Mouse (Mus musculus): Measurements from ENCODE around the gene Tekt4. TPM values are rescaled to one million over a fixed set of nuclear protein-coding genes. Genes with fewer than 3 reads are reported as not detected.

Gene Tekt4
- polyA plus RNA-seq, 1 experiment from 2014 or later, result 0.35 TPM

DNA sequence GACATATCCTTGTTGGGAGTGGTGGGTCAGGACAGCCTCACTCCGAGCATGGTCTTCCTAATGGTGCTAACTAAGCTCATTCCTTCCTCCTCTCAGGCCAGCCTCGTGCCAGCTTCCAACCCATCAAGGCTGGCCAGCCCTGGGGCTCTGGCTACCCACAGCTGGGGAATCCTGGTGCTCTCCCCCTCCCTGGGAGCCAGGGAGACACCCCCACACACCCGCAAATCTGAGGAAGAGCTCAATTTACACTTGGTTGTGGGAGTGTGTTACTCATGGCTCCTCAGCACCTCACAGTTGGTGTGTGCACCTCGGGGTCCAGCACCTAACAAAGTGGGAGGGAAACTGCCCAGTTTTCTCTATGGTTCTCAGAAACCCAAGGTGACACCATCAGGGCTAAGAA lies 43.2 kb upstream of the Tekt4 start:
- Histone ChIP-seq H3K4me3 (ENCODE audit: low read depth, low read length) (no peak overlapping the region), H3K4me1 (replicated peaks; ENCODE audit: control insufficient read depth, insufficient read depth, low read length) (peaks cover 39% of the 10 kb centered on the region), H3K4me2 (ENCODE audit: low read length) (no peak overlapping the region), H3K9ac (ENCODE audit: low read length) (no peak overlapping the region), H3K27ac (ENCODE audit: low read depth) (no peak overlapping the region), H3K9me3 (ENCODE audit: control insufficient read depth, low read length) (no peaks in the 10 kb centered on the region), H3K36me3 (ENCODE audit: control insufficient read depth, insufficient read depth, low read length) (no peaks in the 10 kb centered on the region), H3K27me3 (replicated peaks; ENCODE audit: control insufficient read depth, insufficient read depth, low read length) (no peaks in the 10 kb centered on the region)
- DNase-seq (ENCODE audit: low spot score) (no peak), ATAC-seq (replicated peaks; ENCODE audit: low FRiP score, low TSS enrichment, low read depth) (no peak)
- WGBS, result 50% methylated on average over 4 of the region's 4 CpGs

DNA sequence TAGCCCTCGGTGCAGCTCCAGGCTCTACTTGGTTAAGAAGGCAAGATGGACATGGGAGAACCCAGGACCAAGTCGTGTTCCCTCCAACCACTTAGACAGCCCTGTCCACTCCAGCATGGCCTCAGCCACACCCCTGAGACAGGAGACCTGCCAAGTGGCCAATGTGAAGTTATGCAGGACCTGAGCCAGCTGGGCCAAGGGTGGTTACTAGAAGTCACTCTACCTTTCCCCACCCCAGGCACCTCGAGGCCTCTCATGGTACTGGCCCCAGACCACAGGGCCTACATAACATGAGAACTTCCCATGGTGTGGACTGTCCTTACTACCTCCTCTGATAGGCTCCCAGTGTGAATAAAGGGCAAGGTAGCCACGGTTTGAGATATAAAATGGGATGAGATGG lies 40.2 kb upstream of the Tekt4 start:
- H3K4me1 ChIP-seq (replicated peaks; ENCODE audit: control insufficient read depth, insufficient read depth, low read length), result peaks cover 37% of the 10 kb centered on the region
- H3K4me2 ChIP-seq (ENCODE audit: low read length), result no peak overlapping the region
- H3K27me3 ChIP-seq (replicated peaks; ENCODE audit: control insufficient read depth, insufficient read depth, low read length), result no peaks in the 10 kb centered on the region
- ATAC-seq (replicated peaks; ENCODE audit: low FRiP score, low TSS enrichment, low read depth) (no peak), DNase-seq (ENCODE audit: low spot score) (no peak)
- H3K36me3 ChIP-seq (ENCODE audit: control insufficient read depth, insufficient read depth, low read length), result no peaks in the 10 kb centered on the region
- H3K4me3 ChIP-seq (ENCODE audit: low read depth, low read length), result no peak overlapping the region
- H3K9me3 ChIP-seq (ENCODE audit: control insufficient read depth, low read length), result no peaks in the 10 kb centered on the region
- no peak overlapping the region for H3K27ac ChIP-seq (ENCODE audit: low read depth)
- 61% methylated on average over 4 of the region's 4 CpGs for WGBS
- no peak overlapping the region for H3K9ac ChIP-seq (ENCODE audit: low read length)

DNA sequence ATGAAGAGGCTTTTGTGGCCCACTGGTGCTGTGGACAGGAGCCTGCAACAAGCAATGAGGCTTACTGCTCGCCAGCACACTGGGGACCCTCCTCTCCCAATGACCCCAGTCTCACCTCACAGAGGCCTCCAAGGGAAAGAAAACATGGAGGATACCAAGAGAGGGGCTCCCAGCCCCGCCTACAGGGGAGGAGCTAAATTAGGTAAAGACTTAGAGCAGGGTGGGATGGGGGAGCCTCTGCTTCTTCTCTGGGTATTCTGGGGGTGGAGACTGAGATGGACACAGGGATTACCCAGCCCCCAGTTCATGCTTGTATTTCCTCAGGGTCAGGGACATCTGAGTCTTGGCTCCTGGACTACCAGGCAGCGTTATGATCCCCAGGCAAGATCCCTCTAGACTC lies 39.5 kb upstream of the Tekt4 start:
- Histone ChIP-seq H3K4me3 (ENCODE audit: low read depth, low read length) (no peak overlapping the region), H3K27ac (ENCODE audit: low read depth) (peak overlapping the region; percentile 17; the same call in 1 of the 2 replicates), H3K36me3 (ENCODE audit: control insufficient read depth, insufficient read depth, low read length) (no peaks in the 10 kb centered on the region), H3K9ac (ENCODE audit: low read length) (no peak overlapping the region), H3K4me1 (replicated peaks; ENCODE audit: control insufficient read depth, insufficient read depth, low read length) (peaks cover 39% of the 10 kb centered on the region), H3K9me3 (ENCODE audit: control insufficient read depth, low read length) (no peaks in the 10 kb centered on the region), H3K4me2 (ENCODE audit: low read length) (no peak overlapping the region), H3K27me3 (replicated peaks; ENCODE audit: control insufficient read depth, insufficient read depth, low read length) (no peaks in the 10 kb centered on the region)
- 31% methylated on average over 3 of the region's 3 CpGs for WGBS
- ATAC-seq (replicated peaks; ENCODE audit: low FRiP score, low TSS enrichment, low read depth), result no peak
- no peak for DNase-seq (ENCODE audit: low spot score)

DNA sequence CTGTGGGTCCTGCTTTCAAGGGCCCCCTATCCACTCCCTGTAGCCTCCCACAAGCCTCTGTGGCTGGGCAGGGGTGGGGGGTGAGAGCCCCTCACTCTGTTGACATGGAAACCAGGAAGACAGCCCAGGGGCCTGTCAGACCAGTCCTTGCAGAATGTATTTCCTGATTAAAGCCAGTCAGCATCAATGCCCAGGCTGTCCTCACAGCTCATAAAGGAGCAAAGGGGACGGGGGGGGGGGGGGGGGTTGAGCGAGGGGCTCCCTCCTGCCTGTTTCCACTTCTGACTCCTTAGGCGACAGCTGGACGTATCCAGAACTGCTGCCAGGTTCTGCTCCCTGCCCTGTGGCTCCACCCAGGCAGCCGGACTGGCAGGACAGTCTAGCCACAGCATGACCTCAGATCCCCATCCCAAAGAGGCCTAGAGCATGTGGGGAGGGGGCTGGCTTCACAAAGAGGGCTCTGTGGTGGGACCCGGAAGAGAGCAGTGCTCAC lies 38.9 kb upstream of the Tekt4 start:
- Histone ChIP-seq H3K9me3 (ENCODE audit: control insufficient read depth, low read length) (no peaks in the 10 kb centered on the region), H3K27ac (ENCODE audit: low read depth) (peak overlapping the region; percentile 17; the same call in 1 of the 2 replicates), H3K9ac (ENCODE audit: low read length) (no peak overlapping the region), H3K4me3 (ENCODE audit: low read depth, low read length) (no peak overlapping the region), H3K4me2 (ENCODE audit: low read length) (no peak overlapping the region), H3K27me3 (replicated peaks; ENCODE audit: control insufficient read depth, insufficient read depth, low read length) (no peaks in the 10 kb centered on the region), H3K4me1 (replicated peaks; ENCODE audit: control insufficient read depth, insufficient read depth, low read length) (peaks cover 39% of the 10 kb centered on the region), H3K36me3 (ENCODE audit: control insufficient read depth, insufficient read depth, low read length) (no peaks in the 10 kb centered on the region)
- ATAC-seq (replicated peaks; ENCODE audit: low FRiP score, low TSS enrichment, low read depth) (peak; percentile 50), DNase-seq (ENCODE audit: low spot score) (no peak)
- 0% methylated on average over 4 of the region's 6 CpGs for whole genome bisulfite sequencing

DNA sequence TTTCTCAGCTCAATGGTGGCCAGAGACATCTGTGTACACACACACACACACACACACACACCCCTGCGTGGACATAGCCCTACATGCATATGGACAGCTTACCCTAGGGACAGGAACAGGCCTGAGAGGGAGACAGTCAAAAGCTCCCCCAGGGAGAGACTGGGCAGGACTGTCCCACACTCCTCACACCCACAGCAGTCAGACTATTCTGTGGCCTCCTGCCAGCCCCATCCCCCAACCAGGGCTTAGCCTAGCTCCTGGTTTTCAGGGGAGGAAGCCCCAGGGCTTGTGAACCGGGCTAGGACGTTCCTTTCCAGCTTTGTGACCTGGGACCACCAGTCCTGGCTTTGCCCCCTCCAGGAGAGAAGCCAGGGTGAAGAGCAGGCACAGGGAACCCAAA lies 38.2 kb upstream of the Tekt4 start:
- DNase-seq (ENCODE audit: low spot score), result peak; percentile 65
- Histone ChIP-seq H3K36me3 (ENCODE audit: control insufficient read depth, insufficient read depth, low read length) (no peaks in the 10 kb centered on the region), H3K27ac (ENCODE audit: low read depth) (peak overlapping the region; percentile 17; the same call in 1 of the 2 replicates), H3K4me2 (ENCODE audit: low read length) (peak overlapping the region; percentile 0; the same call in 1 of the 2 replicates), H3K4me3 (ENCODE audit: low read depth, low read length) (no peak overlapping the region), H3K9me3 (ENCODE audit: control insufficient read depth, low read length) (no peaks in the 10 kb centered on the region), H3K9ac (ENCODE audit: low read length) (no peak overlapping the region), H3K27me3 (replicated peaks; ENCODE audit: control insufficient read depth, insufficient read depth, low read length) (no peaks in the 10 kb centered on the region), H3K4me1 (replicated peaks; ENCODE audit: control insufficient read depth, insufficient read depth, low read length) (peaks cover 39% of the 10 kb centered on the region)
- peak; percentile 37; the same call in 1 of the 2 replicates for ATAC-seq (replicated peaks; ENCODE audit: low FRiP score, low TSS enrichment, low read depth)
- 21% methylated on average over 3 of the region's 3 CpGs for WGBS

DNA sequence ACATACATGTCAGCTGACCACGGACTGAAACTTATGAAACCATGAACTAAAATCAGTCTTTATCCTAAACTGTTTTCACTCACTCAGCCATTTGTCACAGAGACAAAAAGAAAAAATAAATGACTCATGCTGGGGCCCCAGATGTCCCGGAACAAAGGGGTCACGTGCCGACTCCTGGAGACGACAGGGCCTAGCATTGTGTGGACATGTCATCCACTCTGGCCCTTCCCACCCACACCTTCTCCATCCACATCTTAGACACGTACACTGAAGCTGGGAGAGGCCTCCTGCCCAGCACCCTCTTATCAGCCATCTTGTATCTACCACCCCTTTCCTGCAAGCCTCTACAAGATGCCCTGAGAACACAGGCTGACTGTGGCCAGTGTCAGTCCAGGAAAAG lies 36.4 kb upstream of the Tekt4 start:
- ATAC-seq (replicated peaks; ENCODE audit: low FRiP score, low TSS enrichment, low read depth) (no peak), DNase-seq (ENCODE audit: low spot score) (no peak)
- peaks cover 39% of the 10 kb centered on the region for H3K4me1 ChIP-seq (replicated peaks; ENCODE audit: control insufficient read depth, insufficient read depth, low read length)
- H3K9me3 ChIP-seq (ENCODE audit: control insufficient read depth, low read length), result no peaks in the 10 kb centered on the region
- H3K9ac ChIP-seq (ENCODE audit: low read length), result no peak overlapping the region
- no peaks in the 10 kb centered on the region for H3K36me3 ChIP-seq (ENCODE audit: control insufficient read depth, insufficient read depth, low read length)
- H3K4me3 ChIP-seq (ENCODE audit: low read depth, low read length), result no peak overlapping the region
- no peak overlapping the region for H3K4me2 ChIP-seq (ENCODE audit: low read length)
- no peaks in the 10 kb centered on the region for H3K27me3 ChIP-seq (replicated peaks; ENCODE audit: control insufficient read depth, insufficient read depth, low read length)
- WGBS, result 73% methylated on average over 6 of the region's 6 CpGs
- H3K27ac ChIP-seq (ENCODE audit: low read depth), result no peak overlapping the region

DNA sequence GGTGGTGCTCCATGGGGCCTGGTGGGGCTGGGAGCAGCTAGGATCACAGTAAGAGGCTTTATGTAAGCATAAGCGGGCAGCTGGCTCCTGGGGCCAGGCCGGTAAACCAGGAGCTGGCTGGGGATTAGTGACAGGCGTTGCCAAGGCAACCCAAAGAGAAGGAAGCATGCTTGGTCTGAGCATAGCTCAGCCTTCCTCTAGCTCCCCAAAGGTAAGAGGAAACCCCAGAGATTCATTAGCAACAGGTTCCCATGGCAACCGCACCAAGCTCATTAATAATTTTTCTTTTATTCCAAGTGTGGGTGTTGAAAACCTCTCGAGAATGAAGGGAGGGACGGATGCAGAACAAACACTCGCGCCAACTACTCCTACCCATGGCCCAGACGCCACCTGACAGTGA lies 35.5 kb upstream of the Tekt4 start:
- 32% methylated on average over 9 of the region's 9 CpGs for WGBS
- ATAC-seq (replicated peaks; ENCODE audit: low FRiP score, low TSS enrichment, low read depth) (no peak; the same call in 1 of the 2 replicates), DNase-seq (ENCODE audit: low spot score) (no peak)
- Histone ChIP-seq H3K4me3 (ENCODE audit: low read depth, low read length) (no peak overlapping the region), H3K27me3 (replicated peaks; ENCODE audit: control insufficient read depth, insufficient read depth, low read length) (no peaks in the 10 kb centered on the region), H3K36me3 (ENCODE audit: control insufficient read depth, insufficient read depth, low read length) (no peaks in the 10 kb centered on the region; the same call in 1 of the 2 replicates), H3K4me2 (ENCODE audit: low read length) (no peak overlapping the region), H3K9me3 (ENCODE audit: control insufficient read depth, low read length) (no peaks in the 10 kb centered on the region), H3K9ac (ENCODE audit: low read length) (no peak overlapping the region), H3K27ac (ENCODE audit: low read depth) (no peak overlapping the region), H3K4me1 (replicated peaks; ENCODE audit: control insufficient read depth, insufficient read depth, low read length) (peaks cover 39% of the 10 kb centered on the region)

DNA sequence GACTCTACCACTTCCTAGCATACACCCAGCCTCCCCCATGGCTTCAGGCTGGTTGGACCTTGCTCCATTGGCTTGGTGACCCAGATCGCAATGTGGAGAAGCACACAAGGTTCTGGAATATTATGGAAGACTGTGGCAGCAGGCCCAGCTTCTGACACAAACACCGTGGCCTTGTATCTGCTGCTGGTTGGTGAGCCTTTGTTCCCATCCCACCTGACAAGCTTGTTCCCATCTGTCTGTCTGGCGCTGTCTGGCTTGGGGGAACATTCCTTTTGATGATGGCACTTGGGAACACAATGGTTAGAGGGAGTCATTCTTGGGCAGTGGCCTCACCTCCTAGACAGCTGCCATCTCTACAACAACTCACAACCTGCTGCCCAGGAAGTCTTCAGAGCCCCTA lies 33.4 kb upstream of the Tekt4 start:
- H3K4me1 ChIP-seq (replicated peaks; ENCODE audit: control insufficient read depth, insufficient read depth, low read length), result peaks cover 18% of the 10 kb centered on the region
- no peak overlapping the region for H3K27ac ChIP-seq (ENCODE audit: low read depth)
- 91% methylated on average over 3 of the region's 3 CpGs for WGBS
- H3K4me2 ChIP-seq (ENCODE audit: low read length), result no peak overlapping the region
- DNase-seq (ENCODE audit: low spot score) (no peak), ATAC-seq (replicated peaks; ENCODE audit: low FRiP score, low TSS enrichment, low read depth) (no peak)
- no peaks in the 10 kb centered on the region for H3K27me3 ChIP-seq (replicated peaks; ENCODE audit: control insufficient read depth, insufficient read depth, low read length)
- H3K9ac ChIP-seq (ENCODE audit: low read length), result no peak overlapping the region
- H3K36me3 ChIP-seq (ENCODE audit: control insufficient read depth, insufficient read depth, low read length), result no peaks in the 10 kb centered on the region; the same call in 1 of the 2 replicates
- no peaks in the 10 kb centered on the region for H3K9me3 ChIP-seq (ENCODE audit: control insufficient read depth, low read length)
- H3K4me3 ChIP-seq (ENCODE audit: low read depth, low read length), result no peak overlapping the region

DNA sequence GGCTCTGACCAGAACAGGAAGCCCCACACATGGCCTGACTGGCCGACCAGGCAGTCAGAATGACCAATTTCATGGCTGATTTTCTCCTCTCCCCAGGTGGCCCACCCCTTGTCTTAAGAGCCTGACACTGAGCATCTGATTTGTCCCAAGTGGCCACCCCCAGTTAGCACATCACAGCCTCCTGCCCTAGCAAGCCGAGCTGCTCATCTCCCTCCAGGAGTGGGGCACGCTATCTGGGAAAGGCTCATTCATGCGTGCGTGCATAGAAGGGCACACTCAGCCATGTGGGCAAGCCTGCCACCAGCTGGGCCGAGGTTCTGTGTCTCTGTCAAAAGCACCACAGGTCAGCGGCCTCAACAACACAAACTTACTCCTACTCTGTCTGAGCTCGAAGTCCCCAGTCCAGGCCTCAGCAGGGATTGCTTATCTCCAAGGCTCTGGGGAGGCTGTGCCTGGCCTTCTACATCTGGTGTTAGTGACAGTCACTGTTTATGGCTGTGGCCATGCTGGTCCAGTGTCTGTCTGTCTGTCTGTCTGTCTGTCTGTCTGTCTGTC lies 29.8 kb upstream of the Tekt4 start:
- H3K27ac ChIP-seq (ENCODE audit: low read depth), result no peak overlapping the region
- DNase-seq (ENCODE audit: low spot score) (no peak), ATAC-seq (replicated peaks; ENCODE audit: low FRiP score, low TSS enrichment, low read depth) (no peak)
- H3K27me3 ChIP-seq (replicated peaks; ENCODE audit: control insufficient read depth, insufficient read depth, low read length), result no peaks in the 10 kb centered on the region
- no peak overlapping the region for H3K4me3 ChIP-seq (ENCODE audit: low read depth, low read length)
- no peak overlapping the region for H3K4me2 ChIP-seq (ENCODE audit: low read length)
- no peak overlapping the region for H3K9ac ChIP-seq (ENCODE audit: low read length)
- H3K9me3 ChIP-seq (ENCODE audit: control insufficient read depth, low read length), result no peaks in the 10 kb centered on the region
- H3K36me3 ChIP-seq (ENCODE audit: control insufficient read depth, insufficient read depth, low read length), result peaks cover under 1% of the 10 kb centered on the region; the same call in 1 of the 2 replicates
- 59% methylated on average over 8 of the region's 8 CpGs for WGBS
- peaks cover 14% of the 10 kb centered on the region for H3K4me1 ChIP-seq (replicated peaks; ENCODE audit: control insufficient read depth, insufficient read depth, low read length)
